Mouse (Mus musculus): ENCODE measurements around the gene Ext2. TPM values are rescaled to one million over a fixed set of nuclear protein-coding genes. Genes with fewer than 3 reads are reported as not detected.

Gene Ext2
- polyA plus RNA-seq, 1 experiment from 2014 or later, result 93.6 TPM

- Histone ChIP-seq H3K4me1 (ENCODE audit: control insufficient read depth, insufficient read depth, low read length) (no peaks in the 10 kb centered on the region), H3K4me2 (ENCODE audit: low read depth, low read length) (no peak overlapping the region), H3K36me3 (ENCODE audit: control insufficient read depth, insufficient read depth, low read length) (0 out of 2 replicates have a peak, but pooled peaks cover 7% of the 10 kb centered on the region), H3K9ac (ENCODE audit: low read length) (no peak overlapping the region), H3K27me3 (ENCODE audit: control insufficient read depth, insufficient read depth, low read length) (no peaks in the 10 kb centered on the region), H3K4me3 (replicated peaks; ENCODE audit: low read length) (no peak overlapping the region), H3K27ac (ENCODE audit: low read length) (no peak overlapping the region), H3K9me3 (replicated peaks; ENCODE audit: control insufficient read depth, low read length) (no peaks in the 10 kb centered on the region)
- no peak for ATAC-seq (ENCODE audit: insufficient read depth, low FRiP score)
- 38% methylated on average over 4 of the region's 4 CpGs for whole genome bisulfite sequencing
Observed at GRCm38 (mm10) chr2:93811812-93812211, 10.6 kb downstream of the Ext2 start.

DNA sequence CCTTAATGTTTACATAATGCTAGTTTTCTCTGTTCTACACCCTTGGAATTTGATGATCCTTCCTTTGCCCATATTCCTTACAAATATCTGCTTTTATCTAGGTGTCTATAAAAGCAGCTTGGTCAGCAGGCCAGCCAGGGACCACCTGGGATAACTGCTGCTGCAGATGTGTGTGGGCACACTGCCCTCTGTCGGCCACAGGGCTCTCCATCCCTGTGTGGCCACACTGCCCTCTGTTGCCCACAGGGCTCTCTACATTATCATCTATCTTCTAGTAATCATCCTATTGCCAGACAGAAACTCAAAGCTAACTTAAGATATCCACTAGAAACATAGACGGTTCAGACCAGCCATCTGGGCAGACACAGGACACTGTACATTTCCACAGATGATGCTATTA is 12.4 kb downstream of the Ext2 start:
- no peak overlapping the region for H3K4me3 ChIP-seq (replicated peaks; ENCODE audit: low read length)
- no peak overlapping the region for H3K4me2 ChIP-seq (ENCODE audit: low read depth, low read length)
- 9% methylated on average over 2 of the region's 2 CpGs for WGBS
- peaks cover 11% of the 10 kb centered on the region; the same call in 1 of the 2 replicates for H3K36me3 ChIP-seq (ENCODE audit: control insufficient read depth, insufficient read depth, low read length)
- H3K27me3 ChIP-seq (ENCODE audit: control insufficient read depth, insufficient read depth, low read length), result no peaks in the 10 kb centered on the region
- no peaks in the 10 kb centered on the region for H3K4me1 ChIP-seq (ENCODE audit: control insufficient read depth, insufficient read depth, low read length)
- no peak overlapping the region for H3K9ac ChIP-seq (ENCODE audit: low read length)
- no peak for ATAC-seq (ENCODE audit: insufficient read depth, low FRiP score)
- H3K9me3 ChIP-seq (replicated peaks; ENCODE audit: control insufficient read depth, low read length), result no peaks in the 10 kb centered on the region
- no peak overlapping the region for H3K27ac ChIP-seq (ENCODE audit: low read length)

DNA sequence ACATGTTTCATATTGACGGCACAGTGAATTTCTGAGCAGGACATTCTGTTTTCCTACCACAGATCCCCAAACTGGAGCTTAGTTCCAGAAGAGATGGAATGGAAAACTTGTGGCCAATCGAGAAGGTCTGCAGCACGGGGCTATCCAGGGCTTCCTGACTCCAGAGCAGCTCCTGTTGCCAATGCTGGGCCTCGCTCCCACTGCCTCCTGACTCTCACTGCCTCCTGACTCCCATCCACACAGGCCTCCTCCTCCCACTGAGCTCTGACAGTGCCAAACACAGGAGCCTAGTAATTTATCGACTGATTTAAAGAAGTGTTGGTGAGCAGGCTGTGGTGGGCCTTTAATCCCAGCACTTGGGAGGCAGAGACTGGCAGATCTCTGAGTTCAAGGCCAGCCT is 14.3 kb downstream of the Ext2 start:
- Histone ChIP-seq H3K27me3 (ENCODE audit: control insufficient read depth, insufficient read depth, low read length) (no peaks in the 10 kb centered on the region), H3K36me3 (ENCODE audit: control insufficient read depth, insufficient read depth, low read length) (peaks cover 7% of the 10 kb centered on the region; the same call in 1 of the 2 replicates), H3K4me1 (ENCODE audit: control insufficient read depth, insufficient read depth, low read length) (no peaks in the 10 kb centered on the region), H3K9ac (ENCODE audit: low read length) (no peak overlapping the region), H3K4me2 (ENCODE audit: low read depth, low read length) (no peak overlapping the region), H3K27ac (ENCODE audit: low read length) (no peak overlapping the region), H3K4me3 (replicated peaks; ENCODE audit: low read length) (no peak overlapping the region), H3K9me3 (replicated peaks; ENCODE audit: control insufficient read depth, low read length) (no peaks in the 10 kb centered on the region)
- no peak for ATAC-seq (ENCODE audit: insufficient read depth, low FRiP score)
- 81% methylated on average over 5 of the region's 5 CpGs for WGBS

- Histone ChIP-seq H3K9ac (ENCODE audit: low read length) (no peak overlapping the region), H3K4me3 (replicated peaks; ENCODE audit: low read length) (no peak overlapping the region), H3K27ac (ENCODE audit: low read length) (no peak overlapping the region), H3K27me3 (ENCODE audit: control insufficient read depth, insufficient read depth, low read length) (no peaks in the 10 kb centered on the region), H3K9me3 (replicated peaks; ENCODE audit: control insufficient read depth, low read length) (no peaks in the 10 kb centered on the region), H3K4me1 (ENCODE audit: control insufficient read depth, insufficient read depth, low read length) (no peaks in the 10 kb centered on the region), H3K36me3 (ENCODE audit: control insufficient read depth, insufficient read depth, low read length) (peaks cover 5% of the 10 kb centered on the region; the same call in 1 of the 2 replicates), H3K4me2 (ENCODE audit: low read depth, low read length) (no peak overlapping the region)
- 78% methylated on average over 8 of the region's 8 CpGs for WGBS
- no peak for ATAC-seq (ENCODE audit: insufficient read depth, low FRiP score)
Observed at GRCm38 (mm10) chr2:93807440-93807839, 14.9 kb downstream of the Ext2 start.

DNA sequence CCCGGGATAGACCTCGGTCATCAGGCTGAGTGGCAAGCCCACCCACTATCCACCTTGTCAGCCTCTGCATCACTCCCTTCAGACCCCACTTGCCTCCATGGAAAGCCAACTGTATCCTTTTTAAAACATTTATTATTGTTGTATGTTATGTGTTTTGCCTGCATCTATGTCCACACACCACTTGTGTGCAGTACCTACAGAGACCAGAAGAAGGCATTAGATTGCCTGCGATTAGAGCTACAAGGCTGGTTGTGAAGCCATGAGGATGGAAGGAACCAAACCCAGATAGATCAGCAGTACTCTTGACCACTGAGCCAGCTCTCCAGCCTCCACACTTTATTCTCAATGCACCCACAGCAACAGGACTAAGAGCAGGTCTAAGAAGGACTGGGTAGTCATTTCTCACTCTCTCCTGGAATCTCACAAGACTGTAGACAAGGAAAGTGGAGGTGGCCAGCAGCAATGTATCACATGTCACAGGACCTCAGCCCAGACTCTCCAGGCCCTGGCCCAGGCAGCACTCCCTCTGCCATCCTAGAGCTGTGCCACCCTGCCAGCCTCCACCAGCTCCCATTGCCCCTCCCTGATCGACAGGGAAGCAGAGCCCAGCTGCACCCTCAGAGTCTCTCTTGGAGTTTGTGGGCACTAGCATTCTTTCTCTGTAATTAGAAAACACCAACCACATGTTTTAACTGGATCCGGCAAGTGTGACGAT is 15.7 kb downstream of the Ext2 start:
- H3K9ac ChIP-seq (ENCODE audit: low read length), result no peak overlapping the region
- peaks cover 4% of the 10 kb centered on the region; the same call in 1 of the 2 replicates for H3K36me3 ChIP-seq (ENCODE audit: control insufficient read depth, insufficient read depth, low read length)

DNA sequence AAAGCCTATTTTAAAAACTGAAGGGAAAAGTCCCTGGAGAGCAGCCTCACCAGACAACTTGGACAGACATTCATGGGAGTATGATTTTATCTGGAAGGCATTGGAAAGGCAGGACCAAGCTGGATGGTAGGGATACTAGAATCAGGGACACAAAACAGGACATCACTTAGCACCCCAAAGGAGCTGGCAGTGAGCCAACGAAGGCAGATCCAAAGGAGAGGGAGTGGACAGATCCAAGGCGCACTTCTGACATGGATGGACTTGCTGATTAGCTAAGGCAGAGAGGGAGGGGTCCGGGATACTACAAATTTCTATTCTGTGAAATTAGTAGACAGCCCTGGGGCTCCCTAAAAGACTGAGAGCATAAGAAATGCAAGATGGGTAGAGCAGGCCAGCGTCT is 16.8 kb downstream of the Ext2 start:
- Histone ChIP-seq H3K4me1 (ENCODE audit: control insufficient read depth, insufficient read depth, low read length) (no peaks in the 10 kb centered on the region), H3K4me3 (replicated peaks; ENCODE audit: low read length) (no peak overlapping the region), H3K27ac (ENCODE audit: low read length) (no peak overlapping the region), H3K9ac (ENCODE audit: low read length) (no peak overlapping the region), H3K27me3 (ENCODE audit: control insufficient read depth, insufficient read depth, low read length) (no peaks in the 10 kb centered on the region), H3K4me2 (ENCODE audit: low read depth, low read length) (no peak overlapping the region), H3K9me3 (replicated peaks; ENCODE audit: control insufficient read depth, low read length) (no peaks in the 10 kb centered on the region), H3K36me3 (ENCODE audit: control insufficient read depth, insufficient read depth, low read length) (peaks cover 4% of the 10 kb centered on the region; the same call in 1 of the 2 replicates)
- 83% methylated on average over 4 of the region's 4 CpGs for WGBS
- no peak for ATAC-seq (ENCODE audit: insufficient read depth, low FRiP score)

More for the DNA sequence above, 15.7 kb downstream of the Ext2 start:
- no peak overlapping the region for H3K4me3 ChIP-seq (replicated peaks; ENCODE audit: low read length)
- no peak for ATAC-seq (ENCODE audit: insufficient read depth, low FRiP score)
- H3K9me3 ChIP-seq (replicated peaks; ENCODE audit: control insufficient read depth, low read length), result no peaks in the 10 kb centered on the region
- no peak overlapping the region for H3K27ac ChIP-seq (ENCODE audit: low read length)
- no peaks in the 10 kb centered on the region for H3K27me3 ChIP-seq (ENCODE audit: control insufficient read depth, insufficient read depth, low read length)
- H3K4me1 ChIP-seq (ENCODE audit: control insufficient read depth, insufficient read depth, low read length), result no peaks in the 10 kb centered on the region
- WGBS, result 91% methylated on average over 6 of the region's 6 CpGs
- H3K4me2 ChIP-seq (ENCODE audit: low read depth, low read length), result no peak overlapping the region

GRCm38 (mm10) chr2:93805066-93805465 is 17.3 kb downstream of the Ext2 start:
- no peak for ATAC-seq (ENCODE audit: insufficient read depth, low FRiP score)
- no peaks in the 10 kb centered on the region for H3K4me1 ChIP-seq (ENCODE audit: control insufficient read depth, insufficient read depth, low read length)
- no peak overlapping the region for H3K9ac ChIP-seq (ENCODE audit: low read length)
- no peak overlapping the region for H3K27ac ChIP-seq (ENCODE audit: low read length)
- no peak overlapping the region for H3K4me3 ChIP-seq (replicated peaks; ENCODE audit: low read length)
- no peak overlapping the region for H3K4me2 ChIP-seq (ENCODE audit: low read depth, low read length)
- no peaks in the 10 kb centered on the region for H3K9me3 ChIP-seq (replicated peaks; ENCODE audit: control insufficient read depth, low read length)
- H3K36me3 ChIP-seq (ENCODE audit: control insufficient read depth, insufficient read depth, low read length), result peaks cover 4% of the 10 kb centered on the region; the same call in 1 of the 2 replicates
- no peaks in the 10 kb centered on the region for H3K27me3 ChIP-seq (ENCODE audit: control insufficient read depth, insufficient read depth, low read length)
- 78% methylated on average over 5 of the region's 5 CpGs for WGBS

DNA sequence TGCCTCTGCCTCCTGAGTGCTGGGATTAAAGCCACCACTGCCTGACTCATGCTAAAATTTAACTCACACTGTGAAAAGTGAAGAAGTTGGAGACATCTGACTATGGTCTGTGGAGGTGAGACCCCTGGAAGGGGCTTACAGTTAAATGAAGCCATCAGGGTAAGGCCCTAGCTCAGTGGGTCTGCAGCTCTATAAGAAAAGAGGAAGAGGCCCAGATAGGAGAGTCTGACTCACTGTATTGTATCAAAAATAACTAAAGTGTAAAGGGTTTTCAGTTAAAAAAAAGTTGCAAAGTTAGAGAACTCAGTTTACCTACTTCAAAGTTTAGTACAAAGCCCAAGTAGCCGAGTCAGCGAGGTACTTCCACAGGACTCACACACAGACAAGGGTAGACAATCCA is 19.4 kb downstream of the Ext2 start:
- no peak for ATAC-seq (ENCODE audit: insufficient read depth, low FRiP score)
- Histone ChIP-seq H3K4me3 (replicated peaks; ENCODE audit: low read length) (no peak overlapping the region), H3K27ac (ENCODE audit: low read length) (no peak overlapping the region), H3K27me3 (ENCODE audit: control insufficient read depth, insufficient read depth, low read length) (no peaks in the 10 kb centered on the region), H3K4me1 (ENCODE audit: control insufficient read depth, insufficient read depth, low read length) (no peaks in the 10 kb centered on the region), H3K36me3 (ENCODE audit: control insufficient read depth, insufficient read depth, low read length) (peaks cover 4% of the 10 kb centered on the region; the same call in 1 of the 2 replicates), H3K9me3 (replicated peaks; ENCODE audit: control insufficient read depth, low read length) (no peaks in the 10 kb centered on the region), H3K4me2 (ENCODE audit: low read depth, low read length) (no peak overlapping the region), H3K9ac (ENCODE audit: low read length) (no peak overlapping the region)
- 85% methylated on average over 2 of the region's 2 CpGs for WGBS

- Histone ChIP-seq H3K27ac (ENCODE audit: low read length) (no peak overlapping the region), H3K27me3 (ENCODE audit: control insufficient read depth, insufficient read depth, low read length) (no peaks in the 10 kb centered on the region), H3K4me3 (replicated peaks; ENCODE audit: low read length) (no peak overlapping the region), H3K4me1 (ENCODE audit: control insufficient read depth, insufficient read depth, low read length) (no peaks in the 10 kb centered on the region), H3K4me2 (ENCODE audit: low read depth, low read length) (no peak overlapping the region), H3K9me3 (replicated peaks; ENCODE audit: control insufficient read depth, low read length) (no peaks in the 10 kb centered on the region), H3K36me3 (ENCODE audit: control insufficient read depth, insufficient read depth, low read length) (peaks cover 4% of the 10 kb centered on the region; the same call in 1 of the 2 replicates), H3K9ac (ENCODE audit: low read length) (no peak overlapping the region)
- 81% methylated on average over 7 of the region's 7 CpGs for WGBS
- no peak for ATAC-seq (ENCODE audit: insufficient read depth, low FRiP score)
Observed at GRCm38 (mm10) chr2:93801097-93801496, 21.3 kb downstream of the Ext2 start.

All from stomach, embryonic 16.5 days (tissue).